Mouse (Mus musculus) left cerebral cortex, adult 9 months (tissue): ENCODE results near the gene Cd48.
"Not testable (repeated sequence)": the region's sequence is repeated elsewhere in the genome, so short reads cannot be mapped to it uniquely, and the experiment has no call there.

ENCODE experiments used
- DNase-seq, 2 experiments: peaks; one replicate each; pipeline ENCODE4 v3.0.0; 2022; ENCODE audit warnings: low spot score in 2 of 2

Gene Cd48

DNA sequence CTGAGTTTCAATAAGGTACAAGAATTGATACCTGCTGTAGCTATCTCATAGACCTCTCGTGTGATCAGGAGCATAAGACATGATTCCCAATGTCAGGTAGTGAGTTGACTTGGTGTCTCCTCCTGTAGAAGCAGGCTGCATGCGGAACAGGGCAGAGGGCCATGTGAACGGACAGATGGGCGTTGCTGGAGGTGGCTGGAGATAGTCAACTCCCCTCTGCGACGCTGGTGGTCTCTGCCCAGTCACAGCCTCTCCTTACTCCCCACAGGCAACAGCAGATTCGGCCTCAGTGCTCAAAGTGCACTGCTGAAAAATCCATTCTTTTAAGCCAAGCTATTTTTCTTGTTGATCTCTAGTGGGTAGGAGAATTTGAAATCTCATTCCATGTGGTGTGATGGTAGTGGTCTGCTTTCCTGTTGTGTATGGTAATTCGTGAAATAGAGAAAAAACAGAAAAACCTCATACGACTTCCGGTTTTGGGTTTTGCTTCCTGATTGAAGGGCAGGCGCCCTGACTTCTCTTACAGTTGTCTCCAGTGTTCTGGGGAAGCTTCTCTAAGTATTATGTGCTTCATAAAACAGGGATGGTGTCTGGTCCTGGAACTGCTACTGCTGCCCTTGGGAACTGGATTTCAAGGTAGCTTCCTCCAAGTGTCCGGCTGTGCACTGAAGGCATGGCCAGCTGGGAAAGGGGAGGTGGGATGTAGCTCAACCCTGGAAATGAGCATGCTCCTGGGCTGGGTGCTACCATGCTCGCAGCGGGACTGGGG is at the start of gene Cd48:
Gene Cd48 (plus strand): TSS at position 479 of the 769 bp plus-strand sequence.
- no peak for DNase-seq

DNA sequence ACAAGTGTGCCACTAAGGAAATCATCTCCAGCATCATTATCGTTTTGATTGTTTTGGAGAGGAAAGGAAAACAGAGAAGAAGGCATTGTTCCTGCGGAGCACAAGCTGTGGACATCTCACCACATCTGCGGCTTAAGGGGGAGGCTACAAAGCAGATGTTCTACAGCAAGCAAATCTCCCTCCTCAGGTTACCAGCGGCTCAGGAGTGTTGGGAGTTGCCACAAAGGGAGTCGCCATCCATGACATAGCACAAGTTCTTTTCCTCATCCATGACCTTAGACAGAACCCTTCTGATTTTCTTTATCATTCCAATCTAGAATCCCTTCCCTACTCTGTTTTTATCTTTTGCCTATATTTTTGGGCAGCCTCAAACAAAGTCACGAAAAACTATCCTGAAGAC is 46.1 kb upstream of the Cd48 start:
- DNase-seq, result no peak

DNA sequence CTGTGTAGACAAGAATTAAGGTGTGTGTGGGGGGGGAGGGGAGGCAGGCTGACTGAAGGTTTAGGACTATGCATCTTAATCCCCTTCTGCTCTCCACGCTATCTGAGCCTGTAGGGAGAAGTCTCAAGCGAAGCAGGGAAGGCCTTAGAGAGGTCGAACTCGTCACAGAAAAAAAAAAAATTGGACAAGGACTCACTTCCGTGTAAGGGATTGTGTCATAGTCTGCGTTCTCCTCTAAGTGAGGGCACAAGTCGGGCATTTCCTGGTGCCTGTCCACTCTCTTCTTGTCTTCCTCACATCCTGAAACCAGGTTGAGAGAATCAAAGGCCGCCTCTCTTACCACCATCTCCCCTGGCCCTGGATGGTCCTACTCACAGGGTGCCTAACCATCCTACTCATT is 44.7 kb upstream of the Cd48 start:
- DNase-seq, result peak in 1 of 2 experiments; percentile 8

DNA sequence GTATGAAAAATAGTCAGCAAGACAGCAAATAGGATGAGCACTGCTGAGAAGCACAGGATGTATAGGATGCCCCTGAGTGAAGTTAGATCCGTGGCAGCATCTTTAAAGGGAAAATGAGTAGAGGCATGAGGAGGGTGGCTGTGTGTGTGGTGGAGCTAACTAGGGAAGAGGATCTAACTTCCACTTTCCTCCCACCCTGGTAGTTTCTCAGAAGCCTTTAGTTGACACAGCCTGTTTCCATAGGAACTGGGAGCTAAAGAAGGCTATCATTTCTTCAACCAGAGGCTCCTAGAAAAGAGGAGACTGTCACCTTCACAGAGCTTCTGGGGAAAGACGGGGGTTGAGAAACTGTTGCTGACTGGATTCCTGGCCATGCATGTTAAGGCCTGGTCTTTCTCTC is 43.1 kb upstream of the Cd48 start:
- DNase-seq, result no peak

DNA sequence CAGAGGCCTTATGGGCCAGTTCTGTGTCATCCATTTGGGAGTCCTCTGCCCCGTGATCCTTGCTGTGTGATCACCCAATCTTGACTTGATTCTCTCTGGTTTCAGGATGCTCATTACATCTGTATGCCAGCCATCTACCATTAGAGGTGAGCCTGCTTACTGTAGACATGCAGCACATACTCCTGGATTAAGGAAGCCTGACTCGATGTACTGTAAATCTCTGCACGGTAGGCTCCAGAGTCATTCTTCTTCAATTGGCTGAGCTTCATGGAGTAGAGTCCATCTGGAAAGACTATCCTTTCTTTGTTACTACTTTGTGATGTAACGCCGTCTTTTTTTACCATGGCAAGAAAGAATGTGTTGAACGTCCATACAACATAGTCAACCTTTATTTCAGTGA is 41.0 kb upstream of the Cd48 start:
- DNase-seq, result no peak

DNA sequence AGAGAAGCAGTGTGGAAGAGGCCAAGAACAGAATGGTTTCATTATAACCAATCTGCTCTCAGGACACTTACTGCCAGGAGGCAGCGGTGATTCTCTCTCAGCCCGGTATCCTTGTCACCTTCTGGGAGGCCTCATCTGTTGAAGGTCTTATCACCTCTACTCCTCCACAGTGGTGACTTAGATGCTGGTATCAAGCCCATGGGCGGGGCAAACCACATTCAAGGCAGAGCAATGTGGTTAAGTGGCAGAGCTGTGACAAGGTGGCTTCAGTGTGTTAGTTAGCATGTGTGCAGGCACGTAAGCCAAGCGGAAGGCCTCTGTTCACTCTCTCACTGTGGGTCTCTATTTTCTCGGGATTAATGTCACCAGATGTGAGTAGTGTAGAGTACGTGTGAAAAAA is 38.2 kb upstream of the Cd48 start:
- no peak for DNase-seq

DNA sequence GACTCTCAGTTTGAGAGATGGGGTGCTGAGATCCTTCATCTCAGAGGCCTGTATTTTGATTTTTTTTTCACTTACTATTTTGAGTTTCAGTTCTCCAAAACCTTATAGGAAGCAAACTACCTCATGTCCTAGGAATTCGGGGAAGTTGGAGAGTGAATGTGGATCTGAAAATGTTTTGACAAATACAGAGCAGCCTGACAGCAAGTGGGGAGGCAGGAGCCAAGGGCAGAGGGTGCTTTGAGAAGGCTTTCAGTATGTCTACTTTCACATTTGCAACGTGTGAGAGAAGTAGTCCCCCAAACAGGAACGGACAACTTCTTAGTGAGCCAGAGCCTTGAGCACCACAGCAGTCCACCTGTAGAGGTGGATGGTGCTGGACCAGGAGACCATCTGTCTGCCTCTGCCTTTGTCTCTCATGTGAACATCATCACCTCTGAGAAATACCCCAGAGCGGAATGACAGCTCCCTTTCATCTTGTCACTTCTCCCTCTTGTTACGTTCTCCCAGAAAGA is 35.3 kb upstream of the Cd48 start:
- no peak for DNase-seq

DNA sequence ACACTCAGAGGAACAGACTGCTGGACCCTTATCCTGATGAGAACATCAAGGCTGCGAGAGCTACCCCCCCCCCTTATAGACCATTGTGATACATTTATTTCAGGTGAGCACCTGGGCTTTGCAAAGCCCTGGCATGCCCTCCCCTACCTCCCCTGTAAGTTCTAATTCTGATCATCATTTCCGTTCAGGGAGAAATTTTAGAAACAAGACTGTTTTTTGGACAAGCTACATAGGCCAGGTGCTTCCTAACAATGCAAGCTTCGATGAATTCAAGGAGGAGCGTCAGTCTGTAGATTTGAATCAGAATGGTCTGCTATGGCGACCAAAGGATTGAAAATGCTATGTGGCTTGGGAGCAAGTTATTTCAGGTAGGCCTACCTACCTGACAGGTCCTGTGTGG is 34.1 kb upstream of the Cd48 start:
- DNase-seq, result no peak

DNA sequence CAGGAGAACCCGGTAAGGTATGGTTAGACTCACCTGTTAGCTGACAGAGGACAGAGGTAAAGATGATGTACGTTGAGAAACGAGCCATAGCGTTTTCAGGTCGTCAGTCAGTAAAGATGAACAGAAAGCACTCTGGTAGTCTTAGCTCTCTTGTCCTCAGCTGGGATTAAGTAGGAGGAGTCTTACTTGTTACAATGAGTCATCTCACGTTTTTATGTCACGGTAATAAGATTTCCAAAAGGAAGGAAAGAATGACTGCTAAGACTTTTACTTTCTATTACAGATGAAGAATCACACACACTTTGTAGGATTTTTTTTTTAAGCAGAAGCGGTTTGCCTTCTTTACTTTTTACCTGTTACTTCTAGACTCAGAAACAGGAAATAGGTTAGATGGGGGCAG is 33.0 kb upstream of the Cd48 start:
- no peak for DNase-seq

DNA sequence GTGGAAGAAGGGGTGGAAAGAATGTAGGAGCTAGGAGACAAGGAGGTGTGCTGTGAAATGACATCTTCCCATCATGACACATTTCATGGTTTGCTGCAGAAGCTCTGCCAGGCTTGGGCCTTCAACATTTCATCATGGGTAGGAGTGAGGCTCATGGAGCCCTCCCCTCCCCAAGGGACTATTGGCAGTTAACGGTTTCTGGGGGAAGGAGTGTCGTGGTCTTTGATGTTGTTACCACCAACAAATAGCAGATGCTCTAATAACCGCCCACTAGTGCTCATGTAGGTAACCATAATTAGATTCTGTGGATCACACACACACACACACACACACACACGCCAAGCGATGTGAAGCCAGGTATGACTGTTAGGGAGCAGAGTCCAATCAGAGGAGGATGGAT is 29.1 kb upstream of the Cd48 start, which contains the start of gene Slamf7:
Gene Slamf7 (minus strand): TSS at position 302 of the 400 bp plus-strand sequence.
- DNase-seq, result no peak

DNA sequence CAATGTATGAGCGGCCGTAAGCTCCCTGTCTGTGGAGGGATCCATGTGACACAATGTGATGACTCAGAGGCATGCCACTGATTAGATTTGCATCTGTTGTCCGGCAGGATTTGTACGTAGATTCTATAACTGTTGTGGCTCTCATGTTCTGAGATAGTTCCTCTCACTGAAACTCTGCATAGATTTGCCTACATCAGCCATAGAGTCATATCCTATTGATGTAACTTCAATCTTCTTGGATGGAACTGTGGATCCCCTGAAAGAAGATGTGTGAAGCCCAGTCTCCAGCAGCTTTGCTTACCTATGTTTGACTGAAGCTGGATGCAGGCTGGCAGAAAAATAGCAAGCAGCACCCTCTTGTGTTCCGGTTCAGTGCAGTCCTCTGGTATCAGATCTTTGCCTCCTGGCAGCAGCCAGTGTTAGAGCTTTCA is 23.2 kb upstream of the Cd48 start:
- DNase-seq, result peak in 1 of 2 experiments; percentile 59

DNA sequence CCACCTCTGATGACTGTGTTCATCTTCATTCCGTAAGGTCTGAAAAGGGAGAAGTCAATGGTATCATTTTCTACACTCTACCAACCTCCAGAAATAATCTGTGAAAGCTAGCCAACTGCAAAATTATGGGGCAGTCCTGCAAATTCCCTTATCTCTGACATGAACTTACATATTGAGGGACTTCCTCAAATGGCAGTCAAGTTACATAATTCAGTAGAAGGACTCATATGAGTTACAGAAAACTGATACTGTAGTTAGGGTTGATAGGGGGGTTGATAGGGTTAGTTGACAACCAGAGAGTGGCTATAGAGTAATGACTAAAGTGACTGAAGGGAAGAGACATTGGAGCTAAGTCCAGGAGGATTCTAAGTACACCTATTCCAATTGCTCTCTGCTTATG is 21.4 kb upstream of the Cd48 start:
- DNase-seq, result no peak

DNA sequence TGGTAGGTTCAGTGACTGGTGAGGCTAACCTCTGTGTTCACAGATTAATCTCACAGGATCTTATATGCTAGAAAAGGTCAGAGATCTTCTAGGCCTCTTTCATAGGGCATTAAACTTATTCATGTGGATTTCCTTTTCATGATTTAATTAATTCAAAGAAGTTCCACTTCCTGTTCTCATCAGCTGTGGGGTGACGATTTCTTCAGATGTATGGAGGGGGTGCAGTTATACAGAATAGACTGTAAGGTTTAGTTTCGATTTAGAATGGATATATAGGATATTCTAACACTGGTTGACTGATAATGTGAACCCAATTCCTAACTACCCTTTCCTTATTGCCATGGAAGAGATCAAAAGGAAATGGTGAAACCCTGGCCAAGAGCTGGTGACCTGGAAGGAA is 20.3 kb upstream of the Cd48 start:
- DNase-seq, result no peak

DNA sequence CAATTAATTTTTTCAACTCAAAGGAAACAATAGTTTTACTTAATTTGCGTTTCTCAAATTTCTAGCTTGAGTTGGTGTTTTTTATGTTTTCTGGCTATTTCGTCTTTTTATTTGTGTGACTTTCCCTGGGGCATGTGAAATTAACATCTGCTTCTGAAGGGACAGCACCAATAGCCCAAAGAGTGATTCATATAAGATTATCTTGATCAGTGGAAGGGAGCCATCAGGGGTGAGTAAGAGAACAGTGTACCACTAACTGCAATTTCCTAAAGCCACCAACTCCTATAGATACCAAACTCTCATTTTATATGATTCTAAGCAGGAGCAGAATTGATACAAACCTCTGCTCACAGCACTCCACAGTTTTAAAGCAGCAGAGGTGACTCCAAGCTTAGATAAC is 18.1 kb upstream of the Cd48 start:
- DNase-seq, result no peak

DNA sequence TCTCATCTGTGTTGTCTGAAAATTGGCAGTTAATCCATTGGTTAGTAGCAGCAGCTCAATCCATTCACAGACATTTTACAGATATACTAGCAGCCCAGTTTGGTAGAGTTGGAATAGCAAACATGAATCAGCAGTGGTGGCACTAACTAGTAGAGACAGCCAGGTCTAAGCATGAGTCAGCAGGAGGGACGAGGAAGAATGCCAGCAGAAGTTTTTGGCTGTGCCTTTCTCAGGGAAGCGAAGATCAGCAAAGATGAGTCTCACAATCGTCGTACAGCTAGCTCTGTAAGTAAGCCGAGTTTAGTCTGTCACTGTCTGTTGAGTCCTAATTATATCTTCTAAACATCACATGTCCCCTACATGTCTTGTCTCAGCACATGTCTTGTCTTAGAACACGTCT is 15.5 kb upstream of the Cd48 start:
- peak in 1 of 2 experiments; percentile 45 for DNase-seq

DNA sequence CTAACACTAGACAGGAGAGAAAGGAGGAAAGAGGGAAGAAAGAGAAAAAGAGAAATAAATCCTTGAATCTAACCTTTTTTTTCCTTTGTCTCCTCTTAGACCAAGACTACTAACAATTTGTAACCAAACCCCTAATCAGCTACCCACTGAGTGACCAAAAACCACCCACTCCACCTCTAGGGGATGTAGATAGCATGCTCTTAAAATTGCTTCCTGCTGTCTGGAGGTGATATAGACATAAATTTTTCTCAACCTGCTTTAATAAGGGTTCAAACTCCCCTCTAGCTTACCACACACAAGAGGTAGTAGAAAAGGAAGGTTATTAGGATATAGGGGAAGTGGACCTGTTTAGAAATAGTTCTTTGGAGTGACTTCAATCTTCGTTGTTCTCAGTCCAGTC is 14.6 kb upstream of the Cd48 start:
- no peak for DNase-seq

DNA sequence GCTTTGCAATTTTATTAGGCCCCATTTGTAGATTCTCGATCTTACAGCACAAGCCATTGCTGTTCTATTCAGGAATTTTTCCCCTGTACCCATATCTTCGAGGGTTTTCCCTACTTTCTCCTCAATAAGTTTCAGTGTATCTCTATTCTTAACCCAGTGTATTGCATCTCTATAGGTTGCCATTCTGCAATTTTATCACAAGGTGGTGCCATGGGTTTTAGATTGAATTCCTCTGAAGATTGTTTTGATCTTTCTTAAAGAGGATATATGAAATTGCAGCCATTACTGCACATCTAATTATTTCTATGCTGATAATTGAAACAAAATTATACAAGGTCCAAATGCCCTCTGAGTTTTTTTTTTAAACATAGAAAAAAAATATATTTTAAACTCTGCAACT is 9.4 kb upstream of the Cd48 start:
- DNase-seq, result not testable (repeated sequence)

DNA sequence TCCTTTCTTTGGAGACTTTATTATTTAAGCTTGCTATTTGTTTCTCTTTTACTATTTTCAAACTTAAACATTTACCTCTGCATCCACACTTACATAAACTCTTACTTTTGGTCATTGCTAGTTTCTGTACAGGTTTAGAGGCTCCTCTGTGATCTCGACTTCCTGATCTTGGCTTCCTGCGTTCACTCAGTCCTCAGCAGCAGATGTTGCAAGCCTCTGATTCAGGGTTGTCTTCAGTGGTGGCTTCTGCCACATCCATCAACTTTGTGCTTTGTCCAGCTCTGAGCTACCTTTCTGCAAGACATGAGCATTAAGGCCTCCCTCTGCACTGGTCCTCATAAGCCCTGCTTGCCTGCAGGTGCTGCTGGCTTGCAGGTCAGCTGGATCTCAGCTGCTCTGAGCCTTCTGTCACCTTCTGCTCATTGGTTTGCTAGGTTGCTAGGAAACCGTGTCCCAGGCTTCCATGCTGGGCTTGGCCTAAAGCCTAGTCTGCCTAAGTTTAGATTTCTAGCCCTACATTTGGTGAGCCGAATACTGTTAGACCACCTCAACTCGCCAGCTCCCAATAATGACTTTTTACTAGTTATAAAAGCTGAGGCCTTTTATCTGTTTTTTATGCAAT is 8.8 kb upstream of the Cd48 start:
- peak; percentile 9 to 45 for DNase-seq

DNA sequence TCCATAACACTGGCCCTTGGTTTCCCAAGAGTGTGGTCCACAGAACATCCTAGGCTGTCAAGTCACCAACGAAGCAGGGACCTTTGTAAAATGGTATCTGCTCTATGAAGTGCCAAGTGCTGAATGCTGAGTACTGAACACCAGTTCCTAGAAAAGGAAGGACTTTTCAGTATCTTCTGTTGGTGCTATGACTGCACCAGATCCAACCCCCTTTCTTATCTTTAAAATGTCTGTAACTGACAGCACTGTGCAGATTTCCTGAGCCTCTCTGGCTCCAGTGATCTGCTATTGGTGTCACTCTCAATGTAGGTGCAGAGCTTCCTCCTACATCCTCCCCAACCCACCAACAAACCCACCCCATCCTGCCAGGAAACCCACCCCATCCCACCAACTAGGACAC is 7.3 kb upstream of the Cd48 start:
- DNase-seq, result no peak

DNA sequence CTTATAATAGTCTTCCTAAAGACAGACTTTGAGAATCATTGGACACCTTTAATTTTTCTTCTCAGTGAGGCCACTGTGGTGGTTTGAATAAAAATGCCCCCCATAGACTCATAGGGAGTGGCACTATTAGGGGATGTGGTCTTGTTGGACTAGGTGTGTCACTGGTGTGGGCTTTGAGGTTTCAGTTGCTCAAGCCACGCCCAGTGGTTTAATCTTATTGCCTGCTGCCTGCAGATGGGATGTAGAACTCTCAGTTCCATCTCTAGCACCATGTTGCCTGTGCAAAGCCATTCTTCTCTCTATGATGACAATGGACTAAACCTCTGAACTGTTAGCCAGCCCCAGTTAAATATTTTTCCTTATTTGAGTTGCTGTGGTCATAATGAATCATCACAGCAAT is 4.1 kb upstream of the Cd48 start:
- no peak for DNase-seq

DNA sequence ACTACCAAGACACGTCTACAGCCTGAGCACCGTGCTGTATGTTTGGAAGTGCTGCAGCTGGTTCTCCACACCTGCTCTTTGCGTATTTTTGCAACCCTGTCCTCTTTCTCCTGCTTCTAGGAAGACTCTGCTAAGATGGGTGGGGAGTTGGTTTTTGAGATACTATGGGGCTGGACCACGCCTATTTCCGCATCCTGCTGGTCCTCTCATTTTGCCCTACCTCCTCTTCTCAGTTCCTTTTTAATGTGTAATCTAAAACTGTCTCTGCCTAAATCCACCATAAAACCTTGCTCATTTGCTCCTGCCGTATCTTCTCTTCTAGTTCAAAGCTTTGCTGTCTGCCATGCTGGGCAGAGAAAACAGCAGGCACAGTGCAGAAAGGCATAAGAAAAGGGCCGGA is 800 bp upstream of the Cd48 start:
- DNase-seq, result no peak

DNA sequence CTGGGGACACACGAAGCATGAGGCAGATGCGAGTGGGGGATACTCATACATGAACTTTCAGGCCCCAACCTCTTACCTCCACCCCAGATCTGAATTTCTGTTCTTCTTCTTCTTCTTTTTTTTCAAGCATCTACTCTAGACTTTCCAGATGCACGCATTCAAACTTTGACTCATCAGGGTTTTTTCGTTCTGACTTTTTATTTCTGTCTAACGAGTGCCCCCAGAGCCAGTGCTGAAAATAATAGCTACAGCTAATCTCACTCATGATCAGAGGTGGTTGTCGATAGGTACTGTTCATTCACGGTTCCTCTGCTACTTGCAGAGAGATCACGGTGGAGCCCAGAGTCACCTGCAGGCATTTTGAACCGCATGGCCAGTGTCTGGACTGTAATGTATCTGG is 3.1 kb downstream of the Cd48 start:
- no peak for DNase-seq

DNA sequence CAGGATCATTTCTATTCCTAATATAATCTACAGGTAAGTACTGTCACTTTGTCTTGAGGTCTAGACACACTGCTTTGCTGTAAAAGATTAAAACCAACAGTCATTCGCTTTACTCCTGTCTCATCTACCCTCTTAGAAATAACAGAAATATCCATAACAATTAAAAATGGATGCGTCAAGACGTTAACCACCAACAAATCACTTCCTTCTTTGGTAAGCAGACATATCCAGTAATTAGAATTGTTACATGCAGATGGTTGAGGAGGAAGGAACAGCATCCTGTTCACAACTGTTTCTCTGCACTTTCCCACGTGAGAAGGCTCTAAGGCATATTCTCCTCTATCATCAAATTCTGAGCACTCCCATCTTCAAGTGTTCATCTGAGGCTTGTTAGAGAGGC is 5.5 kb downstream of the Cd48 start:
- DNase-seq, result no peak
